Mouse (Mus musculus): ENCODE data around the gene Tas1r3.

- TF ChIP-seq POLR2A (IDR thresholded peaks at IDR 0.05; ENCODE audit: control insufficient read depth, low read depth, low read length): peak; percentile 46; the same call in 1 of the 2 replicates
- TF ChIP-seq CTCF (IDR thresholded peaks at IDR 0.05; ENCODE audit: control insufficient read depth, insufficient read depth, insufficient replicate concordance, low read depth, low read length): no peak
These were observed 22.1 kb downstream of the Tas1r3 start for GRCm38 (mm10) chr4:155841003-155841454.

Measured in testis, adult 2 months (tissue).